9 mouse cellular contexts compared by ENCODE assay signal in genomic region chr11:4836755-4837154, GRCm38 (mm10). TPM values are rescaled to one million over a fixed set of nuclear protein-coding genes. Genes with fewer than 3 reads are reported as not detected.
A peak's percentile ranks its signal among the peaks of the same experiment; 100 is the strongest.
DNase-seq lines count a peak whose midpoint lies in the region; ATAC-seq lines count a peak whose summit lies in the region.
"Had no signal": no experiment of that assay in that cellular context is flagged by ENCODE, and none has a peak within 500 bp of the region (broad histone marks: within the 10 kb centered on the region; RNA-seq: fewer than 3 reads in every experiment).

No protein-coding gene starts in this region.

- H3K27me3 ChIP-seq in intestine, embryonic 14.5 days (replicated peaks; ENCODE audit: control insufficient read depth, insufficient read depth, low read length): no peaks in the 10 kb centered on the region
- H3K27me3 ChIP-seq in intestine, embryonic 15.5 days (replicated peaks): no peaks in the 10 kb centered on the region
- H3K27me3 ChIP-seq in forebrain, embryonic 13.5 days: no peaks in the 10 kb centered on the region

- DNase-seq in intestine, embryonic 14.5 days (ENCODE audit: low spot score): peak; percentile 69
- DNase-seq in B cell, adult 2 months: peak; percentile 52 to 55
- peak; percentile 87 for DNase-seq in NIH3T3 (ENCODE audit: low read depth)
- DNase-seq in embryo, embryonic 9.5 days (ENCODE audit: extremely low spot score): peak; percentile 43
- peak; percentile 68 for DNase-seq in kidney, postnatal 14 days
- DNase-seq in retina, adult 2 months (ENCODE audit: low read depth, low spot score): peak; percentile 39

- no peaks in the 10 kb centered on the region for H3K9me3 ChIP-seq in intestine, embryonic 14.5 days (ENCODE audit: control insufficient read depth, low read length)
- no peaks in the 10 kb centered on the region for H3K9me3 ChIP-seq in intestine, embryonic 15.5 days
- H3K9me3 ChIP-seq in forebrain, embryonic 13.5 days (replicated peaks): no peaks in the 10 kb centered on the region

- WGBS in intestine, embryonic 14.5 days: 58% methylated on average over 6 of the region's 6 CpGs
- WGBS in intestine, embryonic 15.5 days: 56% methylated on average over 6 of the region's 6 CpGs
- WGBS in forebrain, embryonic 13.5 days: 73% methylated on average over 6 of the region's 6 CpGs

- no peak overlapping the region for H3K4me3 ChIP-seq in intestine, embryonic 14.5 days (ENCODE audit: low read depth, low read length)
- H3K4me3 ChIP-seq in intestine, embryonic 15.5 days (replicated peaks): no peak overlapping the region
- H3K4me3 ChIP-seq in forebrain, embryonic 13.5 days: no peak overlapping the region
- H3K4me3 ChIP-seq: erythroblast, embryonic 14.5 days had no signal

- H3K4me2 ChIP-seq in intestine, embryonic 14.5 days (ENCODE audit: low read length): no peak overlapping the region
- H3K4me2 ChIP-seq in intestine, embryonic 15.5 days (replicated peaks): no peak overlapping the region
- H3K4me2 ChIP-seq in forebrain, embryonic 13.5 days: no peak overlapping the region

- H3K9ac ChIP-seq in intestine, embryonic 14.5 days (ENCODE audit: low read length): no peak overlapping the region
- H3K9ac ChIP-seq in intestine, embryonic 15.5 days: no peak overlapping the region
- H3K9ac ChIP-seq in forebrain, embryonic 13.5 days: no peak overlapping the region

- H3K4me1 ChIP-seq in intestine, embryonic 14.5 days (replicated peaks; ENCODE audit: control insufficient read depth, insufficient read depth, low read length): no peaks in the 10 kb centered on the region
- H3K4me1 ChIP-seq in intestine, embryonic 15.5 days (replicated peaks): no peaks in the 10 kb centered on the region
- no peaks in the 10 kb centered on the region for H3K4me1 ChIP-seq in forebrain, embryonic 13.5 days

- no peak for ATAC-seq in intestine, embryonic 14.5 days (replicated peaks; ENCODE audit: low FRiP score, low TSS enrichment, low read depth)
- ATAC-seq in intestine, embryonic 15.5 days: no peak
- no peak for ATAC-seq in forebrain, embryonic 13.5 days

- no peaks in the 10 kb centered on the region for H3K36me3 ChIP-seq in intestine, embryonic 14.5 days (ENCODE audit: control insufficient read depth, insufficient read depth, low read length)
- H3K36me3 ChIP-seq in intestine, embryonic 15.5 days: no peaks in the 10 kb centered on the region
- no peaks in the 10 kb centered on the region for H3K36me3 ChIP-seq in forebrain, embryonic 13.5 days (ENCODE audit: poor library complexity, severe bottlenecking)

- no peak overlapping the region for H3K27ac ChIP-seq in intestine, embryonic 14.5 days (ENCODE audit: low read depth)
- H3K27ac ChIP-seq in intestine, embryonic 15.5 days: no peak overlapping the region
- no peak overlapping the region for H3K27ac ChIP-seq in forebrain, embryonic 13.5 days

RNA-seq across cellular contexts. Expression of gene Nf2, which starts 12.6 kb away (rescaled TPM):
- polyA plus RNA-seq in intestine, embryonic 14.5 days (2014; fragmentation: Nextera tagmentation; extraction: Ambion mirVana): 42.0 and 43.6 TPM in 2 replicates
- polyA plus RNA-seq in intestine, embryonic 15.5 days (2015; fragmentation: Nextera tagmentation; extraction: Ambion mirVana): 42.1 and 42.8 TPM in 2 replicates
- polyA plus RNA-seq in forebrain, embryonic 13.5 days (2015; fragmentation: Nextera tagmentation; extraction: Ambion mirVana): 56.8 and 58.2 TPM in 2 replicates

RNA-seq across cellular contexts. Expression of gene Nipsnap1, which starts 37.0 kb away (rescaled TPM):
- 85.2 and 85.3 TPM in 2 replicates for polyA plus RNA-seq in intestine, embryonic 14.5 days (2014; fragmentation: Nextera tagmentation; extraction: Ambion mirVana)
- polyA plus RNA-seq in intestine, embryonic 15.5 days (2015; fragmentation: Nextera tagmentation; extraction: Ambion mirVana): 97.5 and 99.6 TPM in 2 replicates
- polyA plus RNA-seq in forebrain, embryonic 13.5 days (2015; fragmentation: Nextera tagmentation; extraction: Ambion mirVana): 118 and 120 TPM in 2 replicates

RNA-seq across cellular contexts. Expression of gene Thoc5, which starts 58.4 kb away (rescaled TPM):
- polyA plus RNA-seq in intestine, embryonic 14.5 days (2014; fragmentation: Nextera tagmentation; extraction: Ambion mirVana): 38.4 and 41.6 TPM in 2 replicates
- polyA plus RNA-seq in intestine, embryonic 15.5 days (2015; fragmentation: Nextera tagmentation; extraction: Ambion mirVana): 33.6 and 34.3 TPM in 2 replicates
- 59.1 and 60.6 TPM in 2 replicates for polyA plus RNA-seq in forebrain, embryonic 13.5 days (2015; fragmentation: Nextera tagmentation; extraction: Ambion mirVana)
